Mouse (Mus musculus): ENCODE data around the gene Actl6b. TPM values are rescaled to one million over a fixed set of nuclear protein-coding genes. Genes with fewer than 3 reads are reported as not detected.
"Not testable (repeated sequence)": the region's sequence is repeated elsewhere in the genome, so short reads cannot be mapped to it uniquely, and the experiment has no call there.

Gene Actl6b
- polyA plus RNA-seq, 1 experiment from 2014 or later = 5.2 TPM

GRCm38 (mm10) chr5:137609292-137609691 is 56.0 kb downstream of the Actl6b start:
- ATAC-seq (ENCODE audit: low read depth) (no peak), DNase-seq (ENCODE audit: low spot score) (no peak)
- peak overlapping the region; percentile 32 for H3K4me3 ChIP-seq (ENCODE audit: low read depth, low read length)
- H3K4me2 ChIP-seq (ENCODE audit: low read depth, low read length) = peak overlapping the region; percentile 62
- H3K27me3 ChIP-seq (replicated peaks; ENCODE audit: control insufficient read depth, insufficient read depth, low read length) = no peaks in the 10 kb centered on the region
- 44% methylated on average over 3 of the region's 3 CpGs for WGBS
- H3K9ac ChIP-seq (ENCODE audit: low read depth, low read length) = peak overlapping the region; percentile 59; the same call in 1 of the 2 replicates
- H3K4me1 ChIP-seq (ENCODE audit: control insufficient read depth, insufficient read depth, low read length) = peaks cover 53% of the 10 kb centered on the region
- H3K9me3 ChIP-seq (ENCODE audit: control insufficient read depth, low read length) = no peaks in the 10 kb centered on the region
- peaks cover 37% of the 10 kb centered on the region for H3K36me3 ChIP-seq (ENCODE audit: control insufficient read depth, insufficient read depth, low read length)
- peak overlapping the region; percentile 41 for H3K27ac ChIP-seq (replicated peaks; ENCODE audit: low read depth, low read length)

- Histone ChIP-seq H3K4me2 (ENCODE audit: low read depth, low read length) (peak overlapping the region; percentile 62), H3K27ac (replicated peaks; ENCODE audit: low read depth, low read length) (peak overlapping the region; percentile 97), H3K4me1 (ENCODE audit: control insufficient read depth, insufficient read depth, low read length) (peaks cover 53% of the 10 kb centered on the region), H3K9me3 (ENCODE audit: control insufficient read depth, low read length) (no peaks in the 10 kb centered on the region), H3K4me3 (ENCODE audit: low read depth, low read length) (peak overlapping the region; percentile 35), H3K27me3 (replicated peaks; ENCODE audit: control insufficient read depth, insufficient read depth, low read length) (no peaks in the 10 kb centered on the region), H3K36me3 (ENCODE audit: control insufficient read depth, insufficient read depth, low read length) (peaks cover 32% of the 10 kb centered on the region), H3K9ac (ENCODE audit: low read depth, low read length) (peak overlapping the region; percentile 55)
- ATAC-seq (ENCODE audit: low read depth) (no peak), DNase-seq (ENCODE audit: low spot score) (no peak)
- WGBS = 41% methylated on average over 4 of the region's 4 CpGs
Observed at GRCm38 (mm10) chr5:137610056-137610455, 56.7 kb downstream of the Actl6b start.

- peak; percentile 60 for ATAC-seq (ENCODE audit: low read depth)
- H3K4me3 ChIP-seq (ENCODE audit: low read depth, low read length) = peak overlapping the region; percentile 35
Observed at GRCm38 (mm10) chr5:137610548-137611244, 57.4 kb downstream of the Actl6b start.

GRCm38 (mm10) chr5:137611245-137611602 is 57.9 kb downstream of the Actl6b start:
- H3K9me3 ChIP-seq (ENCODE audit: control insufficient read depth, low read length) = no peaks in the 10 kb centered on the region
- peak; percentile 83 for ATAC-seq (ENCODE audit: low read depth)
- peak overlapping the region; percentile 55 for H3K9ac ChIP-seq (ENCODE audit: low read depth, low read length)
- peak overlapping the region; percentile 35 for H3K4me3 ChIP-seq (ENCODE audit: low read depth, low read length)
- peak overlapping the region; percentile 62 for H3K4me2 ChIP-seq (ENCODE audit: low read depth, low read length)
- DNase-seq (ENCODE audit: low spot score) = peak; percentile 90
- peaks cover 53% of the 10 kb centered on the region for H3K4me1 ChIP-seq (ENCODE audit: control insufficient read depth, insufficient read depth, low read length)
- 7% methylated on average over 6 of the region's 6 CpGs for WGBS
- H3K27ac ChIP-seq (replicated peaks; ENCODE audit: low read depth, low read length) = peak overlapping the region; percentile 97
- H3K36me3 ChIP-seq (ENCODE audit: control insufficient read depth, insufficient read depth, low read length) = peaks cover 20% of the 10 kb centered on the region
- no peaks in the 10 kb centered on the region for H3K27me3 ChIP-seq (replicated peaks; ENCODE audit: control insufficient read depth, insufficient read depth, low read length)

More at GRCm38 (mm10) chr5:137610548-137611244, 57.4 kb downstream of the Actl6b start:
- H3K27ac ChIP-seq (replicated peaks; ENCODE audit: low read depth, low read length) = peak overlapping the region; percentile 97
- no peaks in the 10 kb centered on the region for H3K9me3 ChIP-seq (ENCODE audit: control insufficient read depth, low read length)
- H3K4me1 ChIP-seq (ENCODE audit: control insufficient read depth, insufficient read depth, low read length) = peaks cover 53% of the 10 kb centered on the region
- H3K27me3 ChIP-seq (replicated peaks; ENCODE audit: control insufficient read depth, insufficient read depth, low read length) = no peaks in the 10 kb centered on the region
- WGBS = 6% methylated on average over 8 of the region's 12 CpGs
- peak overlapping the region; percentile 55 for H3K9ac ChIP-seq (ENCODE audit: low read depth, low read length)
- H3K36me3 ChIP-seq (ENCODE audit: control insufficient read depth, insufficient read depth, low read length) = peaks cover 25% of the 10 kb centered on the region
- peak overlapping the region; percentile 62 for H3K4me2 ChIP-seq (ENCODE audit: low read depth, low read length)
- DNase-seq (ENCODE audit: low spot score) = peak; percentile 94

GRCm38 (mm10) chr5:137613076-137613475 is 59.8 kb downstream of the Actl6b start:
- Histone ChIP-seq H3K4me2 (ENCODE audit: low read depth, low read length) (no peak overlapping the region), H3K27ac (replicated peaks; ENCODE audit: low read depth, low read length) (peak overlapping the region; percentile 39; the same call in 1 of the 2 replicates), H3K36me3 (ENCODE audit: control insufficient read depth, insufficient read depth, low read length) (0 out of 2 replicates have a peak, but pooled peaks cover 2% of the 10 kb centered on the region), H3K4me3 (ENCODE audit: low read depth, low read length) (no peak overlapping the region), H3K27me3 (replicated peaks; ENCODE audit: control insufficient read depth, insufficient read depth, low read length) (no peaks in the 10 kb centered on the region), H3K9me3 (ENCODE audit: control insufficient read depth, low read length) (no peaks in the 10 kb centered on the region), H3K9ac (ENCODE audit: low read depth, low read length) (0 out of 2 replicates have a peak overlapping the region, but pooled peaks have one; percentile 14), H3K4me1 (ENCODE audit: control insufficient read depth, insufficient read depth, low read length) (peaks cover 49% of the 10 kb centered on the region)
- DNase-seq (ENCODE audit: low spot score) = no peak
- 75% methylated on average over 5 of the region's 5 CpGs for WGBS
- no peak for ATAC-seq (ENCODE audit: low read depth)

- no peak within 1 kb of the TSS for H3K4me3 ChIP-seq (ENCODE audit: low read depth, low read length)
- H3K27me3 ChIP-seq (replicated peaks; ENCODE audit: control insufficient read depth, insufficient read depth, low read length) = no peaks in the 10 kb centered on the region
- ATAC-seq (ENCODE audit: low read depth) (no peak), DNase-seq (ENCODE audit: low spot score) (no peak)
- no peaks in the 10 kb centered on the region for H3K36me3 ChIP-seq (ENCODE audit: control insufficient read depth, insufficient read depth, low read length)
- H3K9me3 ChIP-seq (ENCODE audit: control insufficient read depth, low read length) = no peaks in the 10 kb centered on the region
- no peak within 1 kb of the TSS for H3K4me2 ChIP-seq (ENCODE audit: low read depth, low read length)
- 33% methylated on average over 11 of the region's 11 CpGs for WGBS
- peaks cover 44% of the 10 kb centered on the region for H3K4me1 ChIP-seq (ENCODE audit: control insufficient read depth, insufficient read depth, low read length)
- peak within 1 kb of the TSS; percentile 39; the same call in 1 of the 2 replicates for H3K27ac ChIP-seq (replicated peaks; ENCODE audit: low read depth, low read length)
- peak within 1 kb of the TSS; percentile 14; the same call in 1 of the 2 replicates for H3K9ac ChIP-seq (ENCODE audit: low read depth, low read length)
Observed at GRCm38 (mm10) chr5:137613550-137613949, 60.2 kb downstream of the Actl6b start, which contains the start of gene Pcolce. Pcolce (minus strand) TSS chr5:137613784.

GRCm38 (mm10) chr5:137614921-137615320 is 61.6 kb downstream of the Actl6b start:
- ATAC-seq (ENCODE audit: low read depth); H3K27me3 ChIP-seq (replicated peaks; ENCODE audit: control insufficient read depth, insufficient read depth, low read length); H3K9ac ChIP-seq (ENCODE audit: low read depth, low read length); H3K4me3 ChIP-seq (ENCODE audit: low read depth, low read length); H3K9me3 ChIP-seq (ENCODE audit: control insufficient read depth, low read length); H3K27ac ChIP-seq (replicated peaks; ENCODE audit: low read depth, low read length); H3K4me2 ChIP-seq (ENCODE audit: low read depth, low read length); H3K36me3 ChIP-seq (ENCODE audit: control insufficient read depth, insufficient read depth, low read length); DNase-seq (ENCODE audit: low spot score): not testable (repeated sequence)
- 91% methylated on average over 2 of the region's 2 CpGs for WGBS
- H3K4me1 ChIP-seq (ENCODE audit: control insufficient read depth, insufficient read depth, low read length) = peaks cover 33% of the 10 kb centered on the region

GRCm38 (mm10) chr5:137615347-137615746 is 62.0 kb downstream of the Actl6b start:
- 90% methylated on average over 7 of the region's 7 CpGs for WGBS

More at GRCm38 (mm10) chr5:137615347-137615746, 62.0 kb downstream of the Actl6b start:
- Histone ChIP-seq H3K9me3 (ENCODE audit: control insufficient read depth, low read length) (no peaks in the 10 kb centered on the region), H3K9ac (ENCODE audit: low read depth, low read length) (no peak overlapping the region), H3K27me3 (replicated peaks; ENCODE audit: control insufficient read depth, insufficient read depth, low read length) (no peaks in the 10 kb centered on the region), H3K27ac (replicated peaks; ENCODE audit: low read depth, low read length) (no peak overlapping the region), H3K4me1 (ENCODE audit: control insufficient read depth, insufficient read depth, low read length) (peaks cover 29% of the 10 kb centered on the region), H3K36me3 (ENCODE audit: control insufficient read depth, insufficient read depth, low read length) (no peaks in the 10 kb centered on the region), H3K4me3 (ENCODE audit: low read depth, low read length) (no peak overlapping the region), H3K4me2 (ENCODE audit: low read depth, low read length) (no peak overlapping the region)
- ATAC-seq (ENCODE audit: low read depth) (no peak), DNase-seq (ENCODE audit: low spot score) (no peak)
